Mouse (Mus musculus) left cerebral cortex, adult 18-20 months (tissue): ENCODE measurements around the gene Irf9. TPM values are rescaled to one million over a fixed set of nuclear protein-coding genes. Genes with fewer than 3 reads are reported as not detected.

ENCODE experiments used
- DNase-seq, 2 experiments: peaks; one replicate each; pipeline ENCODE4 v3.0.0; 2021 to 2022; ENCODE audit warnings: low spot score in 2 of 2, mixed read lengths in 1 of 2
- total RNA-seq, 2 experiments: library from RNA; stranded (reverse); gene quantifications; 2 replicates each; pipeline ENCODE4 v1.2.3; 2021

Gene Irf9
- total RNA-seq, 2 experiments from 2014 or later = 11.7 to 11.8 TPM

GRCm38 (mm10) chr14:55651528-55651927 lies 48.2 kb downstream of the Irf9 start:
- DNase-seq = no peak

- no peak for DNase-seq
Observed at GRCm38 (mm10) chr14:55656935-55657334, 53.6 kb downstream of the Irf9 start.

GRCm38 (mm10) chr14:55658011-55658410 lies 54.6 kb downstream of the Irf9 start:
- no peak for DNase-seq

Other genes with a start within 250 kb of the Irf9 start
- 10 to 100 TPM; 19.0 to 19.2 TPM for gene Dhrs4, start 124.8 kb upstream of the Irf9 start, total RNA-seq
- gene Carmil3, start 112.9 kb upstream of the Irf9 start, total RNA-seq = 10 to 100 TPM; 38.0 to 49.1 TPM
- 100 to 1,000 TPM; 218 to 223 TPM for gene Cpne6, start 93.1 kb upstream of the Irf9 start, total RNA-seq
- 1 to 10 TPM in 1 of 2 experiments, under 1 TPM in 1; 0.82 to 1.4 TPM for gene Nrl, start 78.6 kb upstream of the Irf9 start, total RNA-seq
- 10 to 100 TPM; 27.6 to 37.2 TPM for gene Pck2, start 63.3 kb upstream of the Irf9 start, total RNA-seq
- 10 to 100 TPM; 83.6 to 86.8 TPM for gene Dcaf11, start 43.6 kb upstream of the Irf9 start, total RNA-seq
- not detected for gene A730061H03Rik, start 43.2 kb upstream of the Irf9 start, total RNA-seq
- gene Fitm1, start 28.0 kb upstream of the Irf9 start, total RNA-seq = not detected
- gene Psme1, start 25.4 kb upstream of the Irf9 start, total RNA-seq = 10 to 100 TPM; 47.2 to 58.6 TPM
- gene Emc9, start 18.3 kb upstream of the Irf9 start, total RNA-seq = 10 to 100 TPM; 44.7 to 58.2 TPM
- gene Psme2, start 12.5 kb upstream of the Irf9 start, total RNA-seq = 10 to 100 TPM; 59.6 to 65.7 TPM
- gene Rnf31, start 11.9 kb upstream of the Irf9 start, total RNA-seq = 10 to 100 TPM; 42.0 to 46.2 TPM
- gene Rec8, start 14.5 kb downstream of the Irf9 start, total RNA-seq = 1 to 10 TPM; 1.7 to 2.7 TPM
- 100 to 1,000 TPM; 106 to 116 TPM for gene Ipo4, start 32.4 kb downstream of the Irf9 start, total RNA-seq
- gene Gm49378, start 34.3 kb downstream of the Irf9 start, total RNA-seq = 1 to 10 TPM; 3.6 to 4.3 TPM
- gene Tm9sf1, start 40.2 kb downstream of the Irf9 start, total RNA-seq = 10 to 100 TPM; 37.0 to 39.8 TPM
- gene Tssk4, start 46.6 kb downstream of the Irf9 start, total RNA-seq = 1 to 10 TPM in 1 of 2 experiments, under 1 TPM in 1; 0.94 to 1.1 TPM
- 10 to 100 TPM; 40.1 to 42.2 TPM for gene Mdp1, start 56.9 kb downstream of the Irf9 start, total RNA-seq
- 10 to 100 TPM; 20.1 to 22.8 TPM for gene Gmpr2, start 68.4 kb downstream of the Irf9 start, total RNA-seq
- gene Nedd8, start 68.6 kb downstream of the Irf9 start, total RNA-seq = 100 to 1,000 TPM; 318 to 349 TPM
- gene Tinf2, start 78.2 kb downstream of the Irf9 start, total RNA-seq = 10 to 100 TPM; 14.8 to 19.7 TPM
- gene Tgm1, start 110.4 kb downstream of the Irf9 start, total RNA-seq = not detected
- 10 to 100 TPM; 47.1 to 51.2 TPM for gene Rabggta, start 118.7 kb downstream of the Irf9 start, total RNA-seq
- gene Dhrs1, start 142.1 kb downstream of the Irf9 start, total RNA-seq = 10 to 100 TPM; 86.9 to 88.7 TPM
- 10 to 100 TPM; 10.7 to 11.6 TPM for gene Nop9, start 142.1 kb downstream of the Irf9 start, total RNA-seq
- 1 to 10 TPM; 2.3 to 2.4 TPM for gene Cideb, start 154.9 kb downstream of the Irf9 start, total RNA-seq
- under 1 TPM; 0.26 to 0.52 TPM for gene Ltb4r2, start 157.9 kb downstream of the Irf9 start, total RNA-seq
- gene Ltb4r1, start 162.4 kb downstream of the Irf9 start, total RNA-seq = under 1 TPM in 1 of 2 experiments, not detected in 1; 0.33 TPM
- 1 to 10 TPM; 4.9 to 8.6 TPM for gene Adcy4, start 180.5 kb downstream of the Irf9 start, total RNA-seq
- gene Ripk3, start 185.3 kb downstream of the Irf9 start, total RNA-seq = 1 to 10 TPM in 1 of 2 experiments, under 1 TPM in 1; 0.44 to 1.7 TPM
- 1 to 10 TPM; 3.0 to 3.3 TPM for gene Nfatc4, start 219.6 kb downstream of the Irf9 start, total RNA-seq